Mouse (Mus musculus): Measurements from ENCODE around the gene Tbc1d8. TPM values are rescaled to one million over a fixed set of nuclear protein-coding genes. Genes with fewer than 3 reads are reported as not detected.
A peak's percentile ranks its signal among the peaks of the same experiment; 100 is the strongest.

Tbc1d8 gene
- 8.9 and 10.9 TPM in 2 replicates for polyA plus RNA-seq (2016; fragmentation: Nextera tagmentation; extraction: Ambion mirVana)

GRCm38 (mm10) chr1:39478057-39478895 lies at the start of gene Tbc1d8:
Gene Tbc1d8 (minus strand): TSS chr1:39478755.
- Histone ChIP-seq H3K4me3 (replicated peaks) (peak within 1 kb of the TSS; percentile 67), H3K4me2 (peak within 1 kb of the TSS; percentile 94), H3K4me1 (replicated peaks) (peaks cover 13% of the 10 kb centered on the region), H3K9me3 (no peaks in the 10 kb centered on the region), H3K36me3 (no peaks in the 10 kb centered on the region), H3K27ac (peak within 1 kb of the TSS; percentile 84), H3K9ac (replicated peaks) (peak within 1 kb of the TSS; percentile 70), H3K27me3 (peaks cover 21% of the 10 kb centered on the region)
- WGBS = under 1% methylated on average over 76 of the region's 90 CpGs
- ATAC-seq (ENCODE audit: insufficient number of reproducible peaks, insufficient read depth, low FRiP score, low TSS enrichment, low read depth) = peak; percentile 95

- no peaks in the 10 kb centered on the region for H3K27me3 ChIP-seq
- H3K27ac ChIP-seq = no peak overlapping the region
- ATAC-seq (ENCODE audit: insufficient number of reproducible peaks, insufficient read depth, low FRiP score, low TSS enrichment, low read depth) = no peak
- H3K4me3 ChIP-seq (replicated peaks) = no peak overlapping the region
- no peaks in the 10 kb centered on the region for H3K9me3 ChIP-seq
- H3K36me3 ChIP-seq = no peaks in the 10 kb centered on the region
- no peaks in the 10 kb centered on the region for H3K4me1 ChIP-seq (replicated peaks)
- no peak overlapping the region for H3K9ac ChIP-seq (replicated peaks)
- 70% methylated on average over 6 of the region's 6 CpGs for WGBS
- H3K4me2 ChIP-seq = no peak overlapping the region
Measured at GRCm38 (mm10) chr1:39528319-39528718, 49.8 kb upstream of the Tbc1d8 start.

- ATAC-seq (ENCODE audit: insufficient number of reproducible peaks, insufficient read depth, low FRiP score, low TSS enrichment, low read depth) = no peak; the same call in 1 of the 2 replicates
- H3K4me2 ChIP-seq = no peak overlapping the region
- no peak overlapping the region for H3K4me3 ChIP-seq (replicated peaks)
- H3K9me3 ChIP-seq = no peaks in the 10 kb centered on the region
- H3K9ac ChIP-seq (replicated peaks) = no peak overlapping the region
- H3K36me3 ChIP-seq = no peaks in the 10 kb centered on the region
- no peaks in the 10 kb centered on the region for H3K27me3 ChIP-seq
- no peaks in the 10 kb centered on the region for H3K4me1 ChIP-seq (replicated peaks)
- WGBS = 11% methylated on average over 7 of the region's 7 CpGs
- no peak overlapping the region for H3K27ac ChIP-seq
Measured at GRCm38 (mm10) chr1:39527432-39527831, 48.9 kb upstream of the Tbc1d8 start.

- H3K9ac ChIP-seq (replicated peaks) = no peak overlapping the region
- H3K27me3 ChIP-seq = no peaks in the 10 kb centered on the region
- H3K4me2 ChIP-seq = no peak overlapping the region
- no peak overlapping the region for H3K4me3 ChIP-seq (replicated peaks)
- WGBS = 83% methylated on average over 9 of the region's 9 CpGs
- H3K4me1 ChIP-seq (replicated peaks) = no peaks in the 10 kb centered on the region
- no peak for ATAC-seq (ENCODE audit: insufficient number of reproducible peaks, insufficient read depth, low FRiP score, low TSS enrichment, low read depth)
- H3K9me3 ChIP-seq = no peaks in the 10 kb centered on the region
- H3K27ac ChIP-seq = no peak overlapping the region
- H3K36me3 ChIP-seq = no peaks in the 10 kb centered on the region
Measured at GRCm38 (mm10) chr1:39526371-39527167, 48.0 kb upstream of the Tbc1d8 start.

- Histone ChIP-seq H3K4me3 (replicated peaks) (no peak overlapping the region), H3K9ac (replicated peaks) (no peak overlapping the region), H3K36me3 (no peaks in the 10 kb centered on the region), H3K4me1 (replicated peaks) (no peaks in the 10 kb centered on the region), H3K27me3 (no peaks in the 10 kb centered on the region), H3K4me2 (no peak overlapping the region), H3K27ac (no peak overlapping the region), H3K9me3 (no peaks in the 10 kb centered on the region)
- ATAC-seq (ENCODE audit: insufficient number of reproducible peaks, insufficient read depth, low FRiP score, low TSS enrichment, low read depth) = no peak
- 79% methylated on average over 7 of the region's 7 CpGs for WGBS
Measured at GRCm38 (mm10) chr1:39525763-39526162, 47.2 kb upstream of the Tbc1d8 start.

GRCm38 (mm10) chr1:39522519-39522918 lies 44.0 kb upstream of the Tbc1d8 start:
- Histone ChIP-seq H3K27me3 (no peaks in the 10 kb centered on the region), H3K4me3 (replicated peaks) (no peak overlapping the region), H3K4me1 (replicated peaks) (no peaks in the 10 kb centered on the region), H3K4me2 (no peak overlapping the region), H3K9ac (replicated peaks) (no peak overlapping the region), H3K36me3 (no peaks in the 10 kb centered on the region), H3K27ac (no peak overlapping the region), H3K9me3 (no peaks in the 10 kb centered on the region)
- no peak for ATAC-seq (ENCODE audit: insufficient number of reproducible peaks, insufficient read depth, low FRiP score, low TSS enrichment, low read depth)
- WGBS = 28% methylated on average over 5 of the region's 5 CpGs

GRCm38 (mm10) chr1:39521326-39521725 lies 42.8 kb upstream of the Tbc1d8 start:
- Histone ChIP-seq H3K27me3 (no peaks in the 10 kb centered on the region), H3K4me2 (no peak overlapping the region), H3K9ac (replicated peaks) (no peak overlapping the region), H3K9me3 (no peaks in the 10 kb centered on the region), H3K4me1 (replicated peaks) (no peaks in the 10 kb centered on the region), H3K36me3 (no peaks in the 10 kb centered on the region), H3K4me3 (replicated peaks) (no peak overlapping the region), H3K27ac (no peak overlapping the region)
- ATAC-seq (ENCODE audit: insufficient number of reproducible peaks, insufficient read depth, low FRiP score, low TSS enrichment, low read depth) = no peak
- whole genome bisulfite sequencing = 93% methylated on average over 7 of the region's 7 CpGs

GRCm38 (mm10) chr1:39515303-39515991 lies 36.9 kb upstream of the Tbc1d8 start:
- Histone ChIP-seq H3K4me2 (no peak overlapping the region), H3K4me3 (replicated peaks) (no peak overlapping the region), H3K4me1 (replicated peaks) (peaks cover 6% of the 10 kb centered on the region; the same call in 1 of the 2 replicates), H3K9ac (replicated peaks) (0 out of 2 replicates have a peak overlapping the region, but pooled peaks have one; percentile 19), H3K36me3 (no peaks in the 10 kb centered on the region), H3K9me3 (no peaks in the 10 kb centered on the region), H3K27me3 (no peaks in the 10 kb centered on the region), H3K27ac (no peak overlapping the region)
- ATAC-seq (ENCODE audit: insufficient number of reproducible peaks, insufficient read depth, low FRiP score, low TSS enrichment, low read depth) = peak; percentile 71
- 73% methylated on average over 10 of the region's 10 CpGs for WGBS

GRCm38 (mm10) chr1:39512183-39512582 lies 33.6 kb upstream of the Tbc1d8 start:
- no peak for ATAC-seq (ENCODE audit: insufficient number of reproducible peaks, insufficient read depth, low FRiP score, low TSS enrichment, low read depth)
- Histone ChIP-seq H3K4me1 (replicated peaks) (peaks cover 6% of the 10 kb centered on the region; the same call in 1 of the 2 replicates), H3K4me2 (no peak overlapping the region), H3K4me3 (replicated peaks) (no peak overlapping the region), H3K27ac (no peak overlapping the region), H3K27me3 (no peaks in the 10 kb centered on the region), H3K36me3 (no peaks in the 10 kb centered on the region), H3K9ac (replicated peaks) (no peak overlapping the region), H3K9me3 (no peaks in the 10 kb centered on the region)
- WGBS = 74% methylated on average over 1 of the region's 1 CpGs

- Histone ChIP-seq H3K36me3 (no peaks in the 10 kb centered on the region), H3K4me2 (no peak overlapping the region), H3K27ac (no peak overlapping the region), H3K4me3 (replicated peaks) (no peak overlapping the region), H3K4me1 (replicated peaks) (peaks cover 6% of the 10 kb centered on the region; the same call in 1 of the 2 replicates), H3K9me3 (no peaks in the 10 kb centered on the region), H3K9ac (replicated peaks) (no peak overlapping the region), H3K27me3 (no peaks in the 10 kb centered on the region)
- WGBS = 69% methylated on average over 8 of the region's 8 CpGs
- ATAC-seq (ENCODE audit: insufficient number of reproducible peaks, insufficient read depth, low FRiP score, low TSS enrichment, low read depth) = no peak
Measured at GRCm38 (mm10) chr1:39511775-39512174, 33.2 kb upstream of the Tbc1d8 start.

- no peaks in the 10 kb centered on the region for H3K36me3 ChIP-seq
- no peak overlapping the region for H3K4me3 ChIP-seq (replicated peaks)
- no peak for ATAC-seq (ENCODE audit: insufficient number of reproducible peaks, insufficient read depth, low FRiP score, low TSS enrichment, low read depth)
- WGBS = 70% methylated on average over 9 of the region's 9 CpGs
- no peaks in the 10 kb centered on the region for H3K27me3 ChIP-seq
- no peaks in the 10 kb centered on the region for H3K9me3 ChIP-seq
- no peaks in the 10 kb centered on the region for H3K4me1 ChIP-seq (replicated peaks)
- H3K9ac ChIP-seq (replicated peaks) = no peak overlapping the region
- H3K27ac ChIP-seq = no peak overlapping the region
- no peak overlapping the region for H3K4me2 ChIP-seq
Measured at GRCm38 (mm10) chr1:39505600-39505999, 27.0 kb upstream of the Tbc1d8 start.
